Mouse (Mus musculus) cerebellum, postnatal 25 days (tissue): ENCODE measurements around the gene Isyna1.

Experiments used
- DNase-seq, 2 experiments: peaks; one replicate each; pipeline ENCODE4 v3.0.0; 2021; ENCODE audit warnings: mixed read lengths in 2 of 2

The Isyna1 gene

DNA sequence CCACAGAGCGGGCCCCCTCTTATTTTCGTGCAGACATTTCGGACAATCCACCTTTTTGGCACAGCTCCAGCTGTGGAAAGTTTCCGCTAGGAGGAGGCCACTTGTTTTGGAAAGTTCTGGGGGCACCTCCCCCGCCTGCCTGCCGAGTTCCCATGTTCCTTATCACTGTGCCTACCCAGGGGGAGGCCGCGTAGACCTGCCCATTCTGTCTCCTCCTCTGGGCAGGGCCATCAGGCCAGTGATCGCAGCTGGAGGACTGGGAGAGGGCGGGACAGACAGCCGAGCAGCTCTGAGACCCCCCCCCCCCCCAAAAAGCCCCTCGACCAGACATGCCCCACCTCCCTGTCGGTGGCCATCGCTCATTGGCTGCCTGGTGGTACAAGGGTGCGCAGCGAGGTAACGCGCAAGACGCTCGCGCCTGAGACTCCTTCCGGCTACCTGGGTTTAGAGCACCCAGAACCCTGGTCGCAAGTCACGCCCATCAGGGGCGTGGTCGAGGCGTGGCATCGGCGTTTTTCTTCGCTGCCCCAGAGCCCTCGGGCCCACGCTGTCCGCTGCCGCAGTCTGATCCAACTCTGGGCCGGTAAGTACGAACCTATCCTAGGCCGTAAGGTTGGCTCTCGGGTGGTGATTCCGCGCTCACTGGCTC lies at the start of gene Isyna1:
Isyna1 (plus strand) TSS at position 413 of the 649 bp plus-strand sequence.
- peak; percentile 47 to 83 for DNase-seq

DNA sequence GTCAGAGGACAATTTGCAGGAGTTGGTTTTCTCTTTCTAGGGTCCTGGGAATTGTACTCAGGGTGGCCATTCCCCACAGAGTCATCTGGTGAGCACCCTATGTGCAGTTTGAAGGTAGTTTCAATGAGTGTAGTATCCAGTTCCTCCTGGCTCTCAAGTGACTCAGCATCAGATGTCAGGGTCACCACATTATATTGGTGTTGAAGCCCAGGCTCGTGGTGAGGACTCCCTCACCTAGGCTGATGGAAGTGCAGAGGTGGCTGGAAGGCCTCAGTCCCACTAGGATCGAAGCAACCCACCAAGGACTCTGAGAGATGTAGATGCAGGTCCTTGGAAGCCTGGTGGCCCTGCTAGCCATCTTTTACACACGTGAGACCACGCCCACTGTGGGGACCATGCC lies 47.8 kb upstream of the Isyna1 start:
- DNase-seq = no peak

DNA sequence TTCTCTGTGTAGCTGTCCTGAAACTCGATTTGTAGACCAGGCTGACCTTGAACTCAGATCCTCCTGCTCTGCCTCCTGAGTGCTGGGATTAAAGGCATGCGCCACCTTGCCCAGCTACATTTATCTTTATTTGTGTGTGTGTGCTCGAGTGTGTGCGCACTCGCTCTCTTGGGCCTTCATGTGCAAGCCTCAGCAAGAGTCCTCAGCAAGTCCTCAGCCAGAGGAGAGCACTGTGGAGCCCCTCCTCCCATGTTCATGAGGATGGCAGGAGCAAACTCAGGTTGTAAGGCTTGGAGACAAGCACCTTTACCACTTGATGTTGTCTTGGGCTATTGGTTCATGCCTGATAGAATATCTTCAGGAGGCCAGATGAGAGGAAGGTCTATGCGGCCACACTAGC lies 46.4 kb upstream of the Isyna1 start:
- DNase-seq = no peak

DNA sequence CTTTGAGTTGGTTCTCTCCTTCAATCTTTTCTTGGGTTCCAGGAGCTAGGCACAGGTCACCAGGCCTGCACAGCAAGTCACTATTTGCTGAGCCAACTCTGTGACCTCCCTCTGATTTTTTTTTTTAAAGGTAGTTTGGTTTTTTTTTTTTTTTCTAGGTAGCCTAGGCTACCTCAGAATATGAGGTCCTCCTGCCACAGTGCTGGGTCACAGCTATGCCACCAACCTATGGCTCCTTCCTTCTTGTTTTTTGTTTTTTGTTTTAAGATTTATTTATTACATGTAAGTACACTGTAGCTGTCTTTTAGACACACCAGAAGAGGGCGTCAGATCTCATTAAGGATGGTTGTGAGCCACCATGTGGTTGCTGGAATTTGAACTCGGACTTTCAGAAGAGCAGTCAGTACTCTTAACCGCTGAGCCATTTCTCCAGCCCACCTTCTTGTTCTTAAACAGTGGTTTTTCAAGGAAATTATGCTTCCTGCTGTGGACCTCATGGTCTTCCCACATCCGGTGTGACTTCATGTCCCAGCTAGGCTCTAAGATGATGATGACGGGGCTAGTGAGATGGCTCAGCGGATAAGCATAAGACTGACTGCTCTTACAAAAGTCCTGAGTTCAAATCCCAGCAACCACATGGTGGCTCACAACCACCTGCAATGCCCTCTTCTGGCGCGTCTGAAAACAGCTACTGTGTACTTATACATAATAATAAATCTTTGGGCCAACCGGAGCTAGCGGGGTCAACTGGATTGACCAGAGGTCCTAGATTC lies 44.6 kb upstream of the Isyna1 start:
- DNase-seq = no peak

DNA sequence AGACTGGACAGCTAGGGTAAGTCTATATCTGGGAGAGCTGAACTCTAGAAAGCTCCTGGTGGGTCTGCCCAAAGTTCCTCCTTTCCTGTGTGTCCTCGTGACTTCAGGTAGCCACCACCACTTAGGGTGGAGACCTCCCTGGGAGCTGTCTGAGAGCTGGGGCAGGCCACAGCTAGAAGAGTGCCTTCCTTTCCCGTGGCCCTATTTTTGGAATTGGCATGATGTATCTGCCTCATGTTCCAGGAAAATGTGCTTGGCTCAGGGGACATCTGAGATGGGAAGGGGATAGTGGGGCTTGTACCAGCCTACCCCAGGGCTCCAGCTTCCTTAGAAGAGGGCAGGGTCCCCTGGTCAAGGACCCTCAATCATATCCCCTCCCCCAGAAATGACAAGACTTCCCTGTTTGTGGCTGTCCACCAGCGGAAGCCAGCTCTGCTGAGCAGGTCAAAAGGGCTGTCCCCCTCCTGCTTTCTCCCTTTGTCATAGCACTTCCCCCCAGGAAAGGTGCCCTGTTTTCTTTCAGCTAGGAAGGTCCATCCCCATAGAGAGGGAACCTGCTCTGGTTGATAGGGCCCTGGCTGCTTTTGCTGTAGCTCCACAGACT lies 42.5 kb upstream of the Isyna1 start:
- peak; percentile 53 to 64 for DNase-seq

DNA sequence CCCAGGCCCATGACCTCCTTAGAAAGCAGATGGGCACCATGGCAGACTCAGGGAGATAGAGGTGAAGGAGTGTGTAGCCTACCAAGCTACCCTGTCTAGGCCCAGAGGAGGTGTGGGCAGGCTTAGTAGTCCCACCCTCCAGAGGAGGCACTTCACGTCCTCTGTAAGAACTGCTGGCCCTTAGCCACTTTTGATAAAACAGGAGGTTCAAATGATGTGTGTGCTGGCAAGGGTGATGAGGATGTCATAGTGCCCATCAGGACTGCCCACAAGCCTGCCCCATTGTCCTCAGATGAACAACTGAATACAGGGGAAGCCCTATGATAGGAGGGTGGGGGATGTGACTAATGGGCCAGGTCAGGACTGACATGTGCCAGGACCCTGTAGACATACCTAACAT lies 41.3 kb upstream of the Isyna1 start:
- no peak for DNase-seq

DNA sequence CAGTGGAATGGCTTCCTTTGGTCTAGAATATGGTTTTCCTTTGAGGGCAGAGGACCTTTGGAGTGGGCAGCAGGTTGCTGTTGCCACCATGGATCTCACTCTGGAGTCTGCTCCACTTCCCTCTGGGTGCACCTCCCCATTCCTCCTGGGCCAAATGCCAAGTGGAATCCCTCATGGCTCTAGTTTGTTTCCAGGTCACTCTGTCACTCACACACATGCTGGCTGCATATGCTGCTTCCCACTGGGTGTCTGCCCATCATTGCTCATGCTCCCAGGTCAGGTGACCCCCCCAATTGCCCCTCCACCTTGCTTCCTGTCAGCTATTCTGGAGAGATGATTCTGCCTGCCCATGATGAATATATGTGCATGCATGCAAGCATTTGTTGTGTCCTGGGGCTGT lies 40.4 kb upstream of the Isyna1 start:
- peak; percentile 79 to 86 for DNase-seq

DNA sequence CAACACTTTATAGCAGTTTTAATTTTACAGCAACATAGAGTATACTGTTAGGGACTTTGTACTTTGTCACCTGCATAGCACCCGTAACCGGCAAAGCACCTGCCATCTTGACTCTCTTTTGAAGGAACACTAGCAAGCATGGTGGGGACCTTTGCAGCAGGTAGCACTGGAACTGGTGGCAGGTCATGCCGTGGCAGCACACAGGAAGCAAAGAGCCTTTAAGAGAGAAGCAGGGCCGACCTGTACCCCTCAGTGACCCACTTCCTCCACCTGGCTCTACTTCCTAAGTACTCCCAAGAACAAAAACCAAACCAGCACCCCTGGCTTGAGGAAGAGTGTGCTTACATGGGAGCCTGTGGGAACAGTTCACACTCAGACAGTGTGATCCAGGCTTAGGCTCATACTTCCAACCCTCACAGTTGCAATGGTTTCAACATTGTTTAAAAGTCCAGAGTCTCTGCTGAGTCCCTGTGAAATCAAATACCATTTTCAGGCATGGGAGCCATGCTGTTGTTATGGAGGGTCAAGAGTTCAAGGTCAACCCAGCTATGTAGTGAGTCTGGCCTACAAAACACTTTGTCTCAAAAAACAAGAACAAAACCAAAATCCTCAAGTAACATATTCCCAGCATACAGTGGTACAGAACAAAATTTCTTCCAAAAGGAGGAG lies 39.0 kb upstream of the Isyna1 start:
- no peak for DNase-seq

DNA sequence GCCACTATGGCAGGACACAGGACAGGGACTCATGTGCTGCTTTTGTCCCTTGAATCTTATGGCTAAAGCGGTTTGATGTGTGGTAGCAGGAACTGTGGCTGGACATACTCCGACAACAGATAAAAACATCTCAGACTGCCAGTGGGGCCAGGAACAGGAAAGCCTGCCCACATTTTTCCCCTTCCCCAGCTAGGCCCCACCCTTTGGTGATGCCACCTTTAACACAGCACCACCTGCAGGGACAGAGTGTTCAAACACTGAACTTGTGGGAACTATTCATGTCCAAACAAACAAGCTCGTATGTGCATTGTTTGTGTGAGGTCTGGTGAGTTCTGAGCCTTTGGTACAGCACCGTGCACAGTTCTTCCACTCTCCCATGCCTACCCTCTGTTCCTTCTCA lies 35.8 kb upstream of the Isyna1 start:
- DNase-seq = no peak

DNA sequence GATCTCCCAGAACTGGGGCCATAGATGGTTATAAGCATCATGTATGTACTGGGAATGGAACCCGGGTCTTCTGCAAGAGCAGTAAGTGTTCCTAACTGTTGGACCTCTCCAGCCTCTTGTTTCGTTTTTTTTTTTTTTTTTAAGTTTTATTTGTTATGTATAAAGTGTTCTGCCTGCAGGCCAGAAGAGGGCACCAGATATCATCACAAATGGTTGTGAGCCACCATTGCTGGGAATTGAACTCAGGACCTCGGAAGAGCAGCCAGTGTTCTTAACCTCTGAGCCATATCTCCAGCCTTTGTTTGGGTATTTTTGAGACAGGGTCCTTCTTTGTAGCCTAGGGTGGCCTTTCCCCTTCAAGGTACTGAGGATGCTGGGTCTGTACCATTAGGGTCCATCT lies 35.2 kb upstream of the Isyna1 start:
- no peak for DNase-seq

DNA sequence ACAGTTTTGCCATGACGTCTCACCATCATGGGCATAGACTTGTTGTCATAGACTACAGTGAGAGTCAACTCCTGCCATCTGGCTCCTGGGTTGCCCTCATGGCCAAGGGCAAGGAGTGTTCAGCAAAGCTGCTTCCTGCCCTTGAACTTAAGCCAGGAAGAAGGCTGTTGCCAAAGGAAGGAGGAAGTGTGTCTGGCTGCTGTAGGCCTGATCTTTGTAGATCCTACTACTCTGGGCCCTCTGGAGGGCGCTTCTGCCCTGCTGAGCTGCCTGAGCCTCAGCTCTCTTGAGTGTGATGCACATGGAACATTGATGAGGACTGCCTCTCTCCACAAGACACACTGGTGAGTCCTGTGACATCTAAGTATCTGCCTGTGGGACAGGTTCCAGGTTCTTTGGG lies 34.1 kb upstream of the Isyna1 start:
- DNase-seq = peak; percentile 60 to 72

DNA sequence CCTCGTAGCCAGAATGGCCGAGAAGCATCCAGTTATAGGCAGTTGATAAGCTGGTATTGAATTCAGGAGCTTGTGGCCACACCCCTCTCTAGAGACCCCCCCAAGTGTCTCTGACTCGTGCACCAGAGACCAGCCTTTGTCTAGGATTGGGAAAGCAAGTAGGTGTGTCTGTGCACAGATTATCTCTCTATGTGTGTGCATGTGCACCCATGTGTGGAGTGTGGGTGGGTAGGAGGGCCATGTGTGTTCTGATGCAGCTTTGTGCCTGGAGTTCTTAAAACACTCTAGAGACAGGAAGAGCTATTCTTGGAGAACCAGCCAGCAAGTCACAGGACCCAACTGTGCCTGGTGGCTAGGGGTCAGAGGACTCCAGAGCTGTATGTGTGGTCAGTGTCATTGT lies 33.6 kb upstream of the Isyna1 start:
- DNase-seq = no peak

DNA sequence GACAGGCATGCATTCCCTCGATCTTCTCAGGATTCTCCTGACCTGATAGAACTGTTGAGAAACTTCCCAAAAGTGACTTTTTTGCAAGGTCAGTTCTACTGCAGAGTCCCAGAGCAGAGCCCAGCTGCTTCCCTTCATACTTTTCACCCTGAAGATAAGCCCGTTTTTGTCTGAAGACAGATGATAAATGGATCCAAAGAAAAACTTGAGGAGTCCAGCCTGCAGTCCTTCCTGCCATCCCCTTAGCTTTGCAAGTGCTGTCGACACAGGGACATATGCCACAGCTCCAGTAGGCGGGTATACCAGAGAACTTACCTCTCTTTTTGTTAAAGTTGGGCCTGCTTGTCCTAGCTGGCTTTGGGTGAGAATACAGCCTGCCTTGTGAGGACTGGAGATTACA lies 32.8 kb upstream of the Isyna1 start:
- no peak for DNase-seq

DNA sequence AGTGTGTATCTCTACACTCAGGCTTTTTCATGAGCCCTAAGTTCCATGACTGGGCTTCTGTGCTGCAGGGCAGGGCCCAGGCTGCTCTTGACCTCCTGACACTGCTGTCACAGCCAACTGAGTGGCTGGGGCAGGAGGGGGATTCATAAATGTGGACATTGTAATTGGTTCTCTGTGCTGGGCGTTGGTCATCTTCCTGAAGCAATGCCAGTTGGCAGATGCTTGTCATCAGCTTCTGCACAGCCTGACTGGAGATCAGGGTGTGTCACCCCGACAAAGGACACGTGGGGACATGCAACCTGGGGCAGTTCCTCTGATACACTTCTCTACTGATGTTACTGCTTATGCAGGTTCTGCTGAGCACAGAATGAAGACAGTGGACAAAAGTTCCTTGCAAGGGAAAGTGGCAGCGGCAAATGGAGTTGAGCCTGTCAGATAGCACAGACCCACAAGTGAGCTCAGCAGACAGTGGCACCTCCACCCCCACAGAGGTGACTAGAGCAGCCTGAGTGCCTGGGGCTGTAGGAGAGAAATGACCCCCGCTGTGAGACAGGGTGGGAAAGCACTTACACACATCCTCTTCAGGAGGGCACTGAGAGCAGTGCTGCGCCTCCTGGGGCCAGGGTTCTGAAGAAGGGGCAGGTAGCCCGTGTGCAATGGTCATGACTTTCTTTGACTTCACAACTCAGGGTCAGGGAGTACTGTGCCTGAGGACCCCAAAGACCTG lies 32.2 kb upstream of the Isyna1 start:
- no peak for DNase-seq

DNA sequence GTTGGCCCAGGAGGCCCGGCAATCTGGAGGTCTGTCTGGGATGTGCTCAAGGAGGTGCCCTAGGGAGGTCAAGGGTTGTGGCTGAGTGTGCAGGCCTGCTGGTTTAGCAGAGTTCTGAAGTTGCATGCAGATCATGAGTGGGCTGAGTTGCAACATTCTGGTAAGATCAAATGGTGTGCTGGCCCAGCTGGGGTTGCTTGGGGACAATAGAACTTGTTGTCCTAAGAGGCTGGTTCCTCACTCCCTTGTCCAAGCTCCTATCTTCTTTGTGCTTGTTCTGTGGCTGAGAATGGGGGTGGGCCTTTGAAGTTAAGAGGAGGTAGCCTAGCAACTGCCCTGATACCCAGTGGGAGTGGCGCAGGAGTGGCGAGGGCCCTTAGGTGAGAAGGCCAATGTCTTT lies 31.4 kb upstream of the Isyna1 start:
- DNase-seq = no peak

DNA sequence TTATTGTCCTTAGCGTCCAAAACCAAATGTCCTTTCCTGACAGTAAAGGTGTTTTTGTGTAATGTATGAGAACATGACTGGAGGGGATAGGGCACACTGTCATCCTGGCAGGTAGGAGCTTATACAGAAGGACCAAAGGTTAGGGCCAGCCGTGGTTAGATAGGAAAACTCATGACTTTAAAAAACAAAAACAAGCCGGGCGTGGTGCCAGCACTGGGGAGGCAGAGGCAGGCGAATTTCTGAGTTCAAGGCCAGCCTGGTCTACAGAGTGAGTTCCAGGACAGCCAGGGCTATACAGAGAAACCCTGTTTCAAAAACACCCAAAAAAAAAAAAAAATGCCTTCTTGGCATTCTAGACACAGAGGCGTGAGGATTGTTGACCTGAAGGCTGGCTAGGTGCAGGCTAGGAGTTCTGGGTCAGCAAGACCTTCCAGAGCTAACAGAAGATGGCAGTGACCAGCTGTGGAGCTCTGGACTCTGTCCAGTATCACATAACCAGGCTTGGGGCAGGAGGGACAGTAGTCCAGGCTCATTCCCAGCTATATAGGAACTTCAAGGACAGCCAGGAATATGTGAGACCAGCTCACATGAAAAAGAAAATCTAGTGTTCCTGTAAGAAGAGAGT lies 30.3 kb upstream of the Isyna1 start:
- no peak for DNase-seq

DNA sequence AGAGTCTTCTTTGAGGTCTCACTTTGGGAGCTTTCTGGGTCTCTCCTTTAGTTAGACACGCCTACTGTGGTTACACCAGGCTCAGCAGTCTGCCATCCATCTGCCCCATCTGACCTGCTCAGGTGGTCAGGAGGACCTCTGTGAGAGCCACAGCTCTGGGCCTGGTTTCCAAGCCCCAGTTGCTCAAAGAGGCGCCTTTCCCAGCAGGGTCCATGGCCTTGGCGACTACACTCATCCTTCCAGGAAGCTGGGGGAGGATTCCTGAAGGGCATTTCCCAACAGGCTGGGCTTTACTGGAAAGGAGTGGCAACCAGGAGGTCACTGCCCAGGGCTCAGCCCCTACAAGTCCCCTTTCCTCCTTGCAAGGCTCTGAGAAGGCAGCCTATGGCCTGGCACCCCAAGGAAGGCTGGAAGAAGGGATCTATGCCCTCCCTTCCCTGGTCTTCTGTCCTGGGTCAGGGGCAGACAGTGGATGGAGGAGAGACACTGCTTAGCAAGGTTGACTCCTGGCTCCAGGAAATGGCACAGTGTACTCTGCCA lies 29.4 kb upstream of the Isyna1 start:
- no peak for DNase-seq

DNA sequence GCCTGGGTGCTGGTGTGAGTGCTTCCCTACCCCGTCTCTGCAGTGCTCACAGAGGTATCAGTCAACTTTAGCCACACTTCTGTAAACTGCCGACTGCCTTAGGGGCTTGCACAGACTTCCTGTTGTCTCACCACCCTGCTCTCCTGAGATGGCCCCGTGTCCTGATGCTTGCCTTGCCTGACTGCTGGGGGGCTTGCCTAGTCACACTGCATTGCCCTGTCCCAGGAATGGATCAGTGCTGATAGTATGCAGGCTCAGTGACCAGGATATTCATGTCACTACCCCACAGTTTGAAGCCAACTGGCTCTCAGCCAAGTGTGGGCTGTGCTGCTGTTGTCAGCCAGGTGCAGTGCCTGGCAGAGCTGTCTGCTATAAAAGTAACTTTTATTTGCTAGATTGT lies 28.6 kb upstream of the Isyna1 start:
- no peak for DNase-seq

DNA sequence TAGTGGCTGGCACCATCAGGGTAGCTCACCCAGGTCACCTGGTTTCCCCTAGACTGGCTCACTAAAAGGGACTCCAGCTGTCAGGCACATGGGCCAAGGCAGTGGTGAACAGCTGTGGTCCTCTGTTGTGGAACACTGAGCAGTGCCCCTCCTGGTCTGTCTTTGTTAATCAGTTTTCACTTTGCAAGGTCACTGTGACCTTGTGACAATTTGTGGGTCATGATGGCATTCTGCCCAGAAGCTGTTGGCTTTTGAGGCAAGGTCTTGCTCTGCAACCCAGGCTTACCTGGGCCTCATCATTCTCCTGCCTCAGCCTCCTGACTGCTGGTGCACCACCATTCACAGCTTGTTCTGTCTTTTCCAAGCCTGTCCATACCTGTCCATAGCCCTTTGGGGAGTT lies 23.8 kb upstream of the Isyna1 start:
- no peak for DNase-seq

DNA sequence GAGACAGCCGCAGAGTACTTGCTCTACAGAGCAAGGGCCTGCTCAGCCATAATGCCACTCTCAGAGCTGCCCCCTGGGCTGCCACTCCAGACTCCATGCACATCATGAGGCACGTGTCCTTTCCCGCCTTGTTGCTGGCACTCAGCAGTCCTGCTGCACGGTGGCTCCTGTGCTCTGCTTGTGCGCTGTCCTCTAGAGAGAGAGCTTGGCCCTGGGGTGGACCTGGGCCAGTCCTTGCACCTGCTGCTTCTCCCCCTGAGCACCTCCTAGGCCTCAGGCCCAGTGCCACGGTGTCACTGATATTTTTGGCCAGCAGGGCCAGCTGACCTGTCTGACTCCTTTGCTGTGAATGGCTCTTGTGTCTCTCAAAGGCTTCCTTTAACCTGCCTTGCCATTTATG lies 23.2 kb upstream of the Isyna1 start:
- DNase-seq = peak; percentile 73 to 75

DNA sequence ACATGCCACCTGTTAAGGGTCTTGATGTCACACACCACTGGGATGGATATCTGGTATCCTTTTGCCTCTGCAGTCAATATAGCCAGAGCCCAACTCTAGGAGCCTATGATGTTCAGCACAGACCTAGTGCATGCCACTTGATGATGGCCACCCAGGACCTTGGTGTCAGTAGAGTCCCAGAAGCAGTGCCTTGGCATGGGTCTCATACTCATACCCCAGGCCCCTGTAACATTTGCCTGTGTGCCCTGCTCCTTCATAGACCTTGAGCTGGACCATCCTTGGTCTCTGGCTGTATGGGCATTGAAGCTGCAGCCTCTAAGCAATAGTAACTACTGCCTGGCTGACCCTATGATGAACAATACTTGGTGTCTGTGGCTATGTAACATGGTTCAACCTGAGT lies 19.9 kb upstream of the Isyna1 start:
- no peak for DNase-seq

DNA sequence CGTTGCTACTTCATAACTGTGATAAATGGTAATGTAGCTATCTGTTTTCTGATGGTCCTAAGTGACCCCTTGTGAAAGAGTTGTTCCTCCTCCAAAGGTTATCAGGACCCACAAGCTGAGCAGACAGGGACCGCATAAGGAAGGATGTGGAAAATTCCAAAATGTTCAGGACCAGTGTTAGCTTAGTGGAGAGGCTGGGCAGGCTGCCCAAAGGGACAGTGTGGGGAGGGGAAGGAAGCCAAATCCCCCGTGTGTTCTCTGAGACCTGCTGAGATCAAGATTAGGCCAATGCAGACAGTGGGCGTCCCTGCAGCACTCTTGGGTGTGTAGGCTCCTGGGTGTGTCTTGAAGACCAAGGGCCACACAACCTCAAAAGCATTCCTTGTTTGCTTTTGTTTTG lies 19.3 kb upstream of the Isyna1 start:
- peak; percentile 80 to 85 for DNase-seq
